Mouse (Mus musculus) heart, embryonic 15.5 days (tissue): ENCODE data around the gene Gm49425. TPM values are rescaled to one million over a fixed set of nuclear protein-coding genes. Genes with fewer than 3 reads are reported as not detected.

Source experiments
- ATAC-seq: fragments of 200-750 bp; cut with Nextera tagmentation; replicated peaks from 2 replicates; pipeline ENCODE4 v1.8.0; 2017; ENCODE audit warnings: low read depth, moderate TSS enrichment; ENCODE audit not compliant: insufficient number of reproducible peaks, insufficient read depth, low FRiP score
- H3K27ac ChIP-seq: fragments of 300-500 bp; sonication (generic); 2 replicates; pipeline ENCODE4 v1.5.1; 2015; ENCODE audit warnings: mild to moderate bottlenecking, inconsistent platforms
- H3K27me3 ChIP-seq: fragments of 300-500 bp; sonication (generic); 2 replicates; pipeline ENCODE4 v1.6.1; 2015; ENCODE audit warnings: inconsistent platforms
- H3K36me3 ChIP-seq: fragments of 300-500 bp; sonication (generic); 2 replicates; pipeline ENCODE4 v1.6.1; 2015; ENCODE audit warnings: mild to moderate bottlenecking, inconsistent platforms
- H3K4me1 ChIP-seq: fragments of 300-500 bp; sonication (generic); replicated peaks from 2 replicates; pipeline ENCODE4 v1.6.1; 2015; ENCODE audit warnings: inconsistent platforms
- H3K4me2 ChIP-seq: fragments of 300-500 bp; sonication (generic); 2 replicates; pipeline ENCODE4 v1.6.1; 2015; ENCODE audit warnings: inconsistent platforms, mild to moderate bottlenecking, moderate library complexity
- H3K4me3 ChIP-seq: fragments of 300-500 bp; sonication (generic); 2 replicates; pipeline ENCODE4 v1.5.1; 2015; ENCODE audit warnings: mild to moderate bottlenecking, inconsistent platforms
- H3K9ac ChIP-seq: fragments of 300-500 bp; sonication (generic); 2 replicates; pipeline ENCODE4 v1.6.1; 2015; ENCODE audit warnings: mild to moderate bottlenecking, inconsistent platforms
- H3K9me3 ChIP-seq: fragments of 300-500 bp; sonication (generic); replicated peaks from 2 replicates; pipeline ENCODE4 v1.6.1; 2016; ENCODE audit warnings: inconsistent platforms
- WGBS: fragments of 180-500 bp; shearing (Covaris S2); methylation state at CpG from one replicate; pipeline ENCODE4 v1.1.7; 2015; ENCODE audit warnings: mixed read lengths; 5-methylcytosine and 5-hydroxymethylcytosine counted together
- microRNA-seq: library from miRNA; unstranded; fragments of <30 nt; microRNA quantifications from one replicate; pipeline ENCODE4, GENCODE M21; 2016
- polyA plus RNA-seq: library from polyadenylated mRNA; unstranded; fragments of >200 nt; fragmentation: Nextera tagmentation; extraction: Ambion mirVana; gene quantifications from 2 replicates; pipeline ENCODE4 v1.2.1, GENCODE M21; 2015

Gene Gm49425
- polyA plus RNA-seq, 1 experiment from 2014 or later = not detected

DNA sequence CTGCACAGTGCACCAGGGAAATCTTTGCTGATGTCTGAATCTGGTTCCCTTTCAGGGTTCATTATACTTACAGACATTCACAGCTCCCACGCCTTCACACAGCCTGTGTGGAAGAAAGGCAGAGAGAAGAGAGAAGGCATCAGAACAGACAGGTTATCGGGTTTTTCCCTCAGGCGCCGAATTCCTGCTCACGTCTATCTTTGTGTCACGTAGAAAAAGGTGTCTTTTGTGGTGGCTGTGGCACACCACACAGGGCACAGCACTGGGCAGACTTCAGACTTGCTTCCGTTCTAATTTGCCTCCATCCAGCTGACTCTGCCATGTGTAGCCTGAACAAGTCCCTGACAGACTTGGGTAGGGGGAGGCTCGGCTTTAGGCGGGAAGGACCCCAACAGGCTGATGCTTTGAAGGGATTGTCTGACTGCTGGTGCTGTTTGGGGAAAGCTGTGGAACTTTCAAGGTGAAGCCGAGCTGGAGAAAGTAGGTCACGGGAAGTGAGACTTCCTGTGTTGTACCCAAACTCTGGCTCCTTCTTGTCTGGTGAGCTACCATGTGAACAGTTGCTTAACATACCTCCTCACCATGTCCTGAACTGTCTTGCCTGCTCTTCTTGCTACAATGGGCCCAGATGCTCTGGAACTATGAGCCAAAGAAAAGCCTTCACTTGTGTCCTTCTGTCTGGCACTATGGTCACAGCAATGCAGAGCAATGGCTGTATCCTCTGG, 31.0 kb downstream of the Gm49425 start:
- 72% methylated on average over 11 of the region's 11 CpGs for WGBS
- Histone ChIP-seq H3K27ac (no peak overlapping the region), H3K36me3 (no peaks in the 10 kb centered on the region), H3K4me3 (no peak overlapping the region), H3K27me3 (0 out of 2 replicates have a peak, but pooled peaks cover 3% of the 10 kb centered on the region), H3K9ac (no peak overlapping the region), H3K4me1 (no peaks in the 10 kb centered on the region), H3K4me2 (no peak overlapping the region), H3K9me3 (no peaks in the 10 kb centered on the region)
- no peak for ATAC-seq

DNA sequence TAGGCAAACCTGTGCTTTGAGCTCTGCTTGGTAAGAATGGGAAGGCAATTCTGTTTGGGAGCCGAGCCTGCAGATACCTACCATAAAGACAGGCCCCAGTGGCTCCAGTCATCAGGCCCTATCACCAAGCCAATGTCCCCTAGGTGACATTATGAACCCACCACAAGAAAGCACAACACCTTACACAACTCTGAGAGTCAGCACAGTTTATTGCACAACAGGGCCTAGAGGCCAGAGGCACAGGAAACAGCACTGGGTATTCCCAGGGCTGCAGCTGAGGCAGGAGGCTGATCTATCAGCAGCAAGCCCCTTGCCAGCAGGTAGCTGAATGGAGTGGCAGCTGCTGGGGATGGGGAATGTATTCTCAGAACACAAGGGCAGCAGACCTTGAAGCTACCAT, 32.1 kb downstream of the Gm49425 start:
- Histone ChIP-seq H3K9me3 (no peaks in the 10 kb centered on the region), H3K4me3 (no peak overlapping the region), H3K4me1 (no peaks in the 10 kb centered on the region), H3K27ac (no peak overlapping the region), H3K27me3 (peaks cover 8% of the 10 kb centered on the region), H3K4me2 (no peak overlapping the region), H3K36me3 (no peaks in the 10 kb centered on the region), H3K9ac (no peak overlapping the region)
- WGBS = 93% methylated on average over 1 of the region's 1 CpGs
- ATAC-seq = no peak

DNA sequence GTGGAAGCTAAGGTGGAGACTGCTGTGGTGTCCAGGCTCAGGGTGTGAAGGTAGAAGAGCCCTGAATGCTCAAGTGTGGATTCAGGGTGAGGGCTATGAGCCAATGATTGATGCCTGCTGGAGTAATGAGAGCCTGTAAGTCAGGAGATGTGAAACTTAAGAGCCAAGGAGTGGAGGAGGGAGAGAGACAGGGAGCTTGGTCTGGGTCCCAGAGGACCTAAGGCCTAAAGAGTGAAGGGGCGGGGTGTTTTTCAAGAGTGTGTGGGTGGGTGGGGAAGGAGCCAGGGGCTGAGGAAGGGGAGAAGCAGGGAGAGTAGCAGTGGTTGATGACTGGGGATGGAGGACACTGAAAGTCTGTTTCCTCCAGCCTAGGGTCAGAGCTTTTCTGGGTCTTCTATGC, 33.4 kb downstream of the Gm49425 start:
- 53% methylated on average over 1 of the region's 1 CpGs for WGBS
- Histone ChIP-seq H3K27me3 (peaks cover 20% of the 10 kb centered on the region), H3K4me3 (no peak overlapping the region), H3K9ac (no peak overlapping the region), H3K9me3 (no peaks in the 10 kb centered on the region), H3K36me3 (no peaks in the 10 kb centered on the region), H3K27ac (no peak overlapping the region), H3K4me2 (no peak overlapping the region), H3K4me1 (peaks cover 9% of the 10 kb centered on the region)
- no peak for ATAC-seq

DNA sequence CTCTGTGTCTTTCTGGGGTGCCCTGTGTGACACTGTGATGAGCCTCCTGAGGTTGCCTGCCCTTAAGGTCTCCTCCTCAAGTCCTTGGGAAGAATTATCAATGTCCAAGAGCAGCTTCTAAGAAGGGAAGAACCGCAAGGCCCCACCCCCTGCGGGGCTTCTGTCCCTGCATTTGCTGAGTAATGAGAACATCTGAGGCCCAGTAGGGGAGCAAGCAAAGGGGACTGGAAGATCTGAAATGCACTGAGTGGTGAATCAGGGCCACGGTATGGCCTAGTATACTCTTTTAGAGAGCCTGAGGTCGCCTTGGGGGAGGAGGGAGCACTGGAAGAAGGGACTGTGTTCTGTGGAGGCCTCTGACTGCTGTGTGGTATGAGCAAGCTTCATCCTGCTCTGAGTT, 35.0 kb downstream of the Gm49425 start:
- no peaks in the 10 kb centered on the region for H3K9me3 ChIP-seq
- peaks cover 31% of the 10 kb centered on the region for H3K27me3 ChIP-seq
- H3K36me3 ChIP-seq = no peaks in the 10 kb centered on the region
- 31% methylated on average over 4 of the region's 4 CpGs for WGBS
- ATAC-seq = no peak
- H3K4me3 ChIP-seq = no peak overlapping the region
- H3K4me1 ChIP-seq = peaks cover 9% of the 10 kb centered on the region
- H3K4me2 ChIP-seq = no peak overlapping the region
- no peak overlapping the region for H3K9ac ChIP-seq
- no peak overlapping the region for H3K27ac ChIP-seq

DNA sequence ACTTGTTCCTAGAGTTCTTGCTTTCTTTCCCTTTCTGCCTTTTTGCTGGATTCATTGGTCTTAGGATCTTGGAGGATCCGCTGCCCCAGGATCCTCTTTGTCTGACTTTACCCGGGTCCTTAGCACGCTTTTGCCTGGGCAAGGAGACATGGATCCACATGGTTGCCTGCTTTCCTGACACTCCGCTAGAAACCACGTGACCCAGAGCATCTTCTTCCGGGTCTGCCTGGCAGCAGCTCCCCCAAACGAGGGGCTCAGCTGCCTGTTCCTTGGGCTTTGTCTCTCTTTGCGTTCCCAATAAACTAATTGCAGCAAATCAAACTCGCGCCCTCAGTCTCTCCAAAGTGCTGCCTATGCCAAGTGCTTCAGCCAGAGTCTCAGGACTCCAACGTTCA, 37.4 kb downstream of the Gm49425 start:
- H3K27ac ChIP-seq = no peak overlapping the region
- no peak for ATAC-seq
- H3K4me2 ChIP-seq = peak overlapping the region; percentile 62
- H3K4me3 ChIP-seq = peak overlapping the region; percentile 34
- peaks cover 9% of the 10 kb centered on the region for H3K4me1 ChIP-seq
- H3K9ac ChIP-seq = no peak overlapping the region
- H3K27me3 ChIP-seq = peaks cover 31% of the 10 kb centered on the region
- WGBS = 34% methylated on average over 11 of the region's 11 CpGs
- H3K9me3 ChIP-seq = no peaks in the 10 kb centered on the region
- no peaks in the 10 kb centered on the region for H3K36me3 ChIP-seq

DNA sequence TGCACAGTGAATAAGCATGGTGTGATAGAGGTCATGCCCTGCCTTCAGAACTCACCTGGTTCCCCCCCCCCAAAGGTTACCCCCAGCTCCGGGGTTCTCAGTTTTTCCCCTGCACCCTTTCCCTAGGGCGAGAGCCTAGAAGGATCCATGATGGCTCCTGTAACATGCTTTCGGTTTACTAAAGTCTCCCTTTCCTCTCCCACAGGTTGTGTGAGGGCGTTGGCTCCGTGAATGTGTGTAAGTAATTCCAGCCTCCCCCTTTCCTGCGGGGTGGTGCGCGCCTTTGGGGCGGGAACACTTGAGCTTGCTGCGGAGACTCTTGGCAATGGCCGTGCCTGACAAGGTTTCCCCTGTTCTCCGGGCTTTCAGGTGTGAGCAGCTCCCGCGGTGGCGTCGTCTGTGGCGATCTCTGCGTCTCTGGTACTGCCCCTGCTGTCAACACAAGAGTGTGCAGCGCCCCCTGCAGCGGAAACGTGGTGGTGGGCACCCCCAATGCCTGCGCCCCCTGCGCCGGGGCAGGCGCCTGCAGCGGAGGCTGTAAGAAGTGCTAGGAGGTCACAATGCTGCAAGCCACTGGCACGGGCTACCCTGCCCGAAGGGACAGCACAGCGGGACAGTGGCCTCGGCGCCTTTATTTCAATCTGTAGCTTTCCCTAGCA, 37.9 kb downstream of the Gm49425 start:
- WGBS = 6% methylated on average over 31 of the region's 31 CpGs
- no peak for ATAC-seq
- peaks cover 31% of the 10 kb centered on the region for H3K27me3 ChIP-seq
- no peaks in the 10 kb centered on the region for H3K36me3 ChIP-seq
- H3K9ac ChIP-seq = no peak overlapping the region
- H3K4me2 ChIP-seq = peak overlapping the region; percentile 62
- no peak overlapping the region for H3K27ac ChIP-seq
- peaks cover 9% of the 10 kb centered on the region for H3K4me1 ChIP-seq
- no peaks in the 10 kb centered on the region for H3K9me3 ChIP-seq
- H3K4me3 ChIP-seq = peak overlapping the region; percentile 34

DNA sequence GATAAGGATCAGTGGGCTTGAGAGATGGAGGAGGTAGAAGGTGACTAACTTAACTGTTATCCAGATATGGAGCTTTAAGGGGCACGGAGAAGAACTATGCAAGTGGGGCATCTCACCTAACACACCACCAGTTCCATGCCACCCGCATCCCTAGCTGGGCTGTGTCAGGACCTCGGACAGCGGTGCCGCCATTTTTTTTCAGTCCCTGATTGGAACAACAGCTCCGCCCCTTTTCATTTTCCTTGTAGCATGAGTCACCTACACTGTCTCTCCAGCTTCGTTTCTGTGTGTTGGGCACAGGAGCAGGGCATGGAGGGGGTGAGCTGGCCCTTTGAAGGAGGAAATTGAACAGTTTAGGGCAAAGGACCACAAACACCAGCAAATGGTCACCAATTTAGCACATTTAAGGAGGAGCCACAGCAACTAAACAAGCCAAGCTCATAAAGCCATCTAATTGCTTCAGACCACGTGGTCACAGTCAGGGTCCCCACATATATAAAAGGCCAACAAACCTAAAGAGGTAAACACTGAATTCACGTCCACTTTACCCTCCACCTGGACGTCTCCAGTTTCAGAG, 44.0 kb downstream of the Gm49425 start, which contains the start of gene Krt86:
Gene Krt86 (plus strand): TSS at position 527 of the 577 bp plus-strand sequence.
- no peak within 1 kb of the TSS for H3K9ac ChIP-seq
- H3K4me1 ChIP-seq = no peaks in the 10 kb centered on the region
- H3K4me3 ChIP-seq = no peak within 1 kb of the TSS
- no peak for ATAC-seq
- no peak within 1 kb of the TSS for H3K27ac ChIP-seq
- H3K27me3 ChIP-seq = peaks cover 7% of the 10 kb centered on the region
- H3K36me3 ChIP-seq = no peaks in the 10 kb centered on the region
- 19% methylated on average over 10 of the region's 10 CpGs for WGBS
- H3K4me2 ChIP-seq = no peak within 1 kb of the TSS
- H3K9me3 ChIP-seq = no peaks in the 10 kb centered on the region

DNA sequence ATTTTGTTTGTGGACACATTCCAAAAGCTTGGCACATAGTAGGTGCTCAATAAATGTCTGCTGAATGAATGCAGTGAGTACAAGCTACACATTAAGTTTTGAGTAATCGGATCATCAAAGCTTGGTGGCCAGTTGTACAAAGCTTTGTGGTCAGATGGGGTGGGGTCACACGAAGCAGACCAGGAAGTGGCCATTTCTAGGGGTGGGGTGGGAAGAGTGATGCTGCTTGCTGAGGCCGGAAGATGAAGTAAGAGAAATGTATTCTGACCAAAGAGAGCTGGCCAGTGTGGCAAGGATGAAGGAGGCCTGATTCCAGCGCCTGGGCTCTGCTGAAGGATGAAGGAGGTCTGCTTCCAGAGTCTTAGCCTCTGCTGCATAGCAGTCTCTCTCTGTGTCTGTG, 48.0 kb downstream of the Gm49425 start:
- H3K4me1 ChIP-seq = no peaks in the 10 kb centered on the region
- H3K4me3 ChIP-seq = no peak overlapping the region
- H3K27ac ChIP-seq = no peak overlapping the region
- H3K9ac ChIP-seq = no peak overlapping the region
- H3K27me3 ChIP-seq = 0 out of 2 replicates have a peak, but pooled peaks cover 5% of the 10 kb centered on the region
- ATAC-seq = no peak
- H3K36me3 ChIP-seq = no peaks in the 10 kb centered on the region
- 76% methylated on average over 4 of the region's 4 CpGs for WGBS
- H3K9me3 ChIP-seq = no peaks in the 10 kb centered on the region
- no peak overlapping the region for H3K4me2 ChIP-seq

Small RNA genes within 50 kb of the gene (microRNA-seq; reads per million reads assigned to microRNA genes)
- gene Gm44393 = not detected

Other genes with a start within 250 kb of the Gm49425 start
- gene Atg101, start 233.0 kb downstream of the Gm49425 start, polyA plus RNA-seq = 52.0 and 59.9 TPM in 2 replicates
- gene 6030408B16Rik, start 224.0 kb downstream of the Gm49425 start, polyA plus RNA-seq = 3.1 and 4.8 TPM in 2 replicates
- 7.4 and 8.1 TPM in 2 replicates for gene Krt80, start 147.1 kb downstream of the Gm49425 start, polyA plus RNA-seq
- 17.4 and 28.2 TPM in 2 replicates for gene Krt7, start 106.2 kb downstream of the Gm49425 start, polyA plus RNA-seq
- gene Krt87, start 78.5 kb downstream of the Gm49425 start, polyA plus RNA-seq = 0.15 TPM in 1 of 2 replicates, not detected in the other
- gene Krt88, start 69.5 kb downstream of the Gm49425 start, polyA plus RNA-seq = not detected in 2 replicates
- gene Krt81, start 53.5 kb downstream of the Gm49425 start, polyA plus RNA-seq = not detected in 2 replicates
- not detected in 2 replicates for gene Krt86, start 43.8 kb downstream of the Gm49425 start, polyA plus RNA-seq
- not detected in 2 replicates for gene Krt83, start 25.7 kb downstream of the Gm49425 start, polyA plus RNA-seq
- not detected in 2 replicates for gene Krt84, start 15.6 kb upstream of the Gm49425 start, polyA plus RNA-seq
- gene Krt82, start 33.4 kb upstream of the Gm49425 start, polyA plus RNA-seq = not detected in 2 replicates
- gene Krt90, start 45.7 kb upstream of the Gm49425 start, polyA plus RNA-seq = 0.09 TPM in 1 of 2 replicates, not detected in the other
- 0.05 and 0.47 TPM in 2 replicates for gene Krt75, start 56.6 kb upstream of the Gm49425 start, polyA plus RNA-seq
- not detected in 2 replicates for gene Gm5414, start 110.9 kb upstream of the Gm49425 start, polyA plus RNA-seq
- not detected in 2 replicates for gene Gm5478, start 130.1 kb upstream of the Gm49425 start, polyA plus RNA-seq
- gene Krt6b, start 163.0 kb upstream of the Gm49425 start, polyA plus RNA-seq = not detected in 2 replicates
- gene Krt6a, start 177.0 kb upstream of the Gm49425 start, polyA plus RNA-seq = 0.20 and 0.36 TPM in 2 replicates
- 2.8 and 29.6 TPM in 2 replicates for gene Krt5, start 195.6 kb upstream of the Gm49425 start, polyA plus RNA-seq
- gene Krt71, start 225.8 kb upstream of the Gm49425 start, polyA plus RNA-seq = 0.14 TPM in 1 of 2 replicates, not detected in the other